Mouse (Mus musculus): ENCODE results near the gene Atxn1l.
"Not testable (repeated sequence)": the region's sequence is repeated elsewhere in the genome, so short reads cannot be mapped to it uniquely, and the experiment has no call there.

Gene Atxn1l

DNA sequence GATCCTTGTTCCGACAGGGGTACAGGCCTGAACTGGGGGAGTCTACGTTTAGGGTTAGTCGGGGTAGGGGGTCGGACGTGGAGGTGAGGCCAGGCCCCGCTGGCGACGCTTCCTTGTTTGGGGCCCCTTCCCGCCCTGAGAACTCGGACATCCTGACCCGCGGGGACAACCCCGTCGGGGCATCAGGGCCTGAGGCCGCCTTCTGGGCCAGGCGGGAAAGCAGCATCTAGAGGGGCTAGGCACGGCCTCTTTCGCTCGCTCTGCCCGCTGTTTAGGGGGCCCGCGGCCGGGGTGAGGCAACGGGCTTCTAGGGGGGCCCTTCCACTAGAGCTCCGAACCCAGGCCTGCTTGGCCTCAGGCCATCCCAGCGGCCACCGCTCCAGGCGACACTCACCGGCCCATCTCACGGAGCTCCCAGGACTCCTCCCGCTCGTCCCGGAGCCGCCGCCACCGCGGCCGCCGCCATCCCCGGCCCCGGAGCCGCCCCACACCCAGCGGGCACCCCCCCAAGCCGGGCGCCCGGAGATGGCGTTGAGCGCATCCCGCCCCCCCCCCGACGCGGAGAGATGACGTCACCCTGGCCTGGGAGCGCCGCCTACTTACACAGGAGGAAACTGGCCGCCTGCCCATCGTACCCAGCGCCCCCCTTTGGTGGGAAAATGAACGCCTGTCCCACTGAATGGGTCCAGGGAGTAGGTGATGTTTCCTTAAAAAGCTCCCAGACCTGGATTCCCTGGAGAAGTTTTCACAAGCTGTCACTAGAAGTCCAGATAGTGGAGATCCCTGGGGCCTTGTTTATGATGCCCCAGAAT, at the start of gene Atxn1l:
Gene Atxn1l (minus strand): TSS at position 503 of the 812 bp plus-strand sequence.
- in situ Hi-C loops (cut with MboI, MseI), result no loop called here

- in situ Hi-C loops (cut with MboI, MseI), result loop anchor here (10.0 kb wide), 1 partner anchor 86 kb away; the partner anchor contains the start of gene Ist1
Measured at GRCm38 (mm10) chr8:109780548-109780947, 43.0 kb upstream of the Atxn1l start.

- in situ Hi-C loops (cut with MboI, MseI), result loop anchor here (10.0 kb wide), 1 partner anchor 85 kb away; the partner anchor contains the start of gene Ist1
Measured at GRCm38 (mm10) chr8:109779431-109780228, 42.1 kb upstream of the Atxn1l start.

- in situ Hi-C loops (cut with MboI, MseI), result no loop called here
Measured at GRCm38 (mm10) chr8:109778993-109779421, 41.5 kb upstream of the Atxn1l start.

DNA sequence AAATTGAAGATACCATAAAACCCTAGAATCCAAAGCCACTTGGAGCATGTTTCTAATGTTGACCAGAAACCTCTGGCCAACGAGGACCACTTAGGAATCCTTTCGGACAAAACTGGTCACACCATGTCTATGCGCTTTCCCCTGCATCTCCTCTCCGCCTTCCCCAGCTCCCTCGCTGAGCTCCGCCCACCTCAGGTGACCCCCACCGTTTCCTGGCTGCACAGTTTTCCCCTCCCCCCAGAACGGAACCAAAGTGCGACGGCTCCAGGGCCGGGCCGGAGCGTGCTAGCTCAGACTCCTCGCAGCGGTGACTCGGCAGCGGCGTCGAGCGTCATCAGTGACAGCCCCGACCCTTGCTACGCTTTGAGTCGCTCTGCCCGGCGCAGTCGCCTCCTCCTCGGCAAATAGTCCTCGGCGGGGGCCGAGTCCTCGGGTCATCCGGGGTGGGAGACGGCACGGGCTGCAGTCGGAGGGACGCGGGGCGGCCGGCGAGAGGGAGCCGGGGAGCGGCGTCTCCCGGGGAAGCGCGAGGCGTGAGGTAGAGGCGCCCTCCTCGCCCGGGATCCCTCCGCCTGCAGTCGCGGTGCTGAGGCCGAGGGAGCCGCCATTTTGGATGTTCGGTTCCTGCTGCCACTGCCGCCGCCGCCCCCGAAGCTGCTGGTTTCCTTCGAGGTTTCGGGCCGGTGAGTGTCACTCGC, 40.9 kb upstream of the Atxn1l start, which contains the start of gene Ap1g1:
Gene Ap1g1 (plus strand): TSS at position 275 of the 698 bp plus-strand sequence.
- in situ Hi-C loops (cut with MboI, MseI), result no loop called here

DNA sequence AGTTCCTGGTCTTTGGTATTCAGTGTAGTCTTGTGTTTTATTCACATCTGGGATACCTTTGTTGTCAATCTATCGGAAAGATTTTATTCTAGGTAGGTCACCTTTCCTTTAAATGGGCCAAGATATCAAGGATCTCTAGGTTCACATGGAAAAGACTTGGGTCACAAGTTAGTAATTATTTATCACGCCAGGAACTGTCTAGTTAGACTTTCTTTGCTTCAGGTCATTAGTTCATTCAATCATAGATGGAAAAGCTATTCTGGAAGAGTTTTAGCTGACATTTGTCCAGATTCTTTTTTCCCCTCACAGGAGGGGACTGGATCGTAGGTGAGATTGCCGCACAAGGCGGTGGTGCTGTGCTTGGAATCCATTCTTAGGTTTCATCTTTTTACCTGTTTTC, 40.3 kb upstream of the Atxn1l start:
- in situ Hi-C loops (cut with MboI, MseI), result no loop called here

- in situ Hi-C loops (cut with MboI, MseI), result no loop called here
Measured at GRCm38 (mm10) chr8:109773154-109773553, 35.6 kb upstream of the Atxn1l start.

DNA sequence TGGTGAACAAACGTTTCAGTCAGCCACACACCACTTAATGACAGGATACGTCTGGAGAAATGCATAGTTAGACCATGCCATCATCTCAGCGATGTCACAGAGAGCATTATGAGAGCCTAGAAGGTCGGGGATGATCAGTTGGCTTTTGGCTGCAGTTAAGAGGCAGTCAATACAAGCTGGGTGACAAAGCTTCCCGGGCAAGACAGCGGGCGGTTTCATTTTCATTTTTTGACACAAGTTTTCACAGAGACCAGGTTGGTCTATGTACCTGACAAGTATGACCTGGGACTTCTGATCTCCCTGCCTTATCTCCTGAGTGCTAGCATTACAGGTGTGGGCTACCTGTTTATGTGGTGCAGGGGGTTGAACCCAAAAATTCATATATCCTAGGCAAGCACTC, 28.5 kb upstream of the Atxn1l start:
- in situ Hi-C loops (cut with MboI, MseI), result loop anchor here (5.0 kb wide), 1 partner anchor 49 kb away; no protein-coding TSS in a partner anchor

DNA sequence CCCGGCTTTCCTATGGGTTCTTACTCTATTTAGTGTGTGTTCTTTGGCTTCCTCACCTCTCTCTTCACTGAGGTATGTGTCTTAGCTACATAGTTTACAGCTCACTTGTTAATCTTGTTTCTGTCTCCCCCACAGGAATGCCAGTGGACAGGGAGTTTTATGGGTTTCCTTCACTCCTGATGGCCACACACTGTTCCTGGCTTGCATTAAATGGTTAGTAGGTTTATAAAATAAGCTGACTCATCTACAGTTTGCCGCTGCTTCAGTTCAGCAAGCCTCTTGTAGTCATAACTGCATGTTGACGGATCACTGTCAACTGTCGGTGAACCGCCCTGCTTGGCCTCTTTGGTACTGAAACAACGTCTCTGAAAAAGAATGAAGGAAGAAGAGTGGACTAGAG, 26.5 kb upstream of the Atxn1l start:
- in situ Hi-C loops (cut with MboI, MseI), result no loop called here

GRCm38 (mm10) chr8:109760221-109760620, 22.7 kb upstream of the Atxn1l start:
- in situ Hi-C loops (cut with MboI, MseI), result no loop called here

GRCm38 (mm10) chr8:109759426-109759825, 21.9 kb upstream of the Atxn1l start:
- in situ Hi-C loops (cut with MboI, MseI), result no loop called here

DNA sequence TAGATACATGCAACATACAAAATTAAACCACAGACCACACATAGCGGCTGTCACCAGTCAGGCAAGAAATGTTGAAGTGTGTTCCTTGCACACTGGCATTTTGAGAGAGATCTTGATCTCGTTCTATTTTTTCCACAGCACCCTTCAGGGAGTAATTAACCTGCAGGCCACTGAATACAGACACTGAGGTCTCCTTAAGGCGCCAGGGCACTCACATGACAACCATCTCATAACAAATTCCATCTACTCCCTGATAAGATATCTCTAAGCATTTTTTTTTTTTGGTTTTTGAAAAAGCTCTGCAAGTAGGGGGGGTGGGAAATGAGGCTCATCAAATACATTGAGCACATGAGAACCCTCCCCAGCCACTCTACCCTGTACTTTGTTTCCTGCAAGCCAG, 19.3 kb upstream of the Atxn1l start:
- in situ Hi-C loops (cut with MboI, MseI), result no loop called here

- in situ Hi-C loops (cut with MboI, MseI), result not testable (repeated sequence)
Measured at GRCm38 (mm10) chr8:109755554-109755953, 18.0 kb upstream of the Atxn1l start.

DNA sequence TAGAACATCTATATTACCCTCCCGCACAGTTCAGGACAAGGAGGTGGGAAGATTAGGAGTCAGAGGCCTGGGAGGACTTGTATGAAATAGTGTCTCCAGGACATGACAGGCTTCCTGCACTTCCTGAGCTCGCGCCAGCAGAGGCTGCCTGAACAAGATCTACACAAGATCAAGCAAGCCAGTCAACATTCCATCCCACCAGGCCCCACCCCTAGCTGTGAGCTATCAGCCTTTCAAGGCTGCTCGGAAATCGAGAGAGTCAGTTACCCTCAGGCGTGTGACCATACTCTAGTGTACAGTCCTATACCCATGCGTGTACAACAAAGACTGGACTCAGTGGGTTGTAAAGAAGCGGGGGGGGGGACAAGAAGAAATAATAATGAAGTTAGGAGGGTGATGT, 17.2 kb upstream of the Atxn1l start:
- in situ Hi-C loops (cut with MboI, MseI), result no loop called here

GRCm38 (mm10) chr8:109751731-109752485, 14.4 kb upstream of the Atxn1l start:
- in situ Hi-C loops (cut with MboI, MseI), result no loop called here

- in situ Hi-C loops (cut with MboI, MseI), result no loop called here
Measured at GRCm38 (mm10) chr8:109750699-109751098, 13.2 kb upstream of the Atxn1l start.

- in situ Hi-C loops (cut with MboI, MseI), result no loop called here
Measured at GRCm38 (mm10) chr8:109750274-109750673, 12.7 kb upstream of the Atxn1l start.

- in situ Hi-C loops (cut with MboI, MseI), result no loop called here
Measured at GRCm38 (mm10) chr8:109747468-109748199, 10.1 kb upstream of the Atxn1l start.

DNA sequence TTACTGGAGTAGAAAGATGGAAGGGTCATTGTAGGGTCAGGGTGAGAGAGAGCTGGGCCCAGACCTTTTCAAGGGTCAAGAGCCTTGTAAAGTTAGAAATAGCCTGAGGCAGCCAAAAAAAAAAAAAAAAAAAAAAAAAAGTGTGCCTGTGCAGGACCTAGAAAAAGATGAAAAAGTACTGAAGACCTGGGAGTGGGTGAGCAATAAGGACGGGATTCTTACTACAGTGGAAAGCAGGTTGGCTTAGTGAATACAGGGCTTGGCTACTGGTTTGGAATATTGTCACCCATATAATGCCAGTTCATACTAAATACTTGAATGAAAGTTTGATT, 476 bp upstream of the Atxn1l start:
- in situ Hi-C loops (cut with MboI, MseI), result no loop called here

GRCm38 (mm10) chr8:109736819-109737218, 720 bp downstream of the Atxn1l start:
- in situ Hi-C loops (cut with MboI, MseI), result no loop called here

DNA sequence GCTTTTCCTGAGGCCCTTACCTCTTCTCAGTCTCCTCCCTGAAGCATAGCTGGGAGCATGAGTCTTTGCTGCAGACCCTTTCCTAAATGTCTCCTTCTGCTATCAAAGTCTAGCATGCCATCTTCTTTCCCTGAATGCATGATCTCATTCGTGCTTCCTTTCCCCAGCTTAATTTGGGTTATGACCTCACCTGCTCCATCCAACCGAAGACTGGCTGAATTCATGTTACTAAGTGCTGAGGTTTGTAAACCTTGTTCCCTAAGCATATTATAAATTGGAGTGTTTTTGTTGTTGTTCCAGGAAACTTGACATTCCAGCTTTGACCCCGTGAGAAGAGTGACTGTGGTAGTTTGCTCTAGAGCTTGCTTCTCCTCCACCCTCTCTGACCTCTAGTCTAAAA, 3.5 kb downstream of the Atxn1l start:
- in situ Hi-C loops (cut with MboI, MseI), result no loop called here
